Mouse (Mus musculus) bone marrow macrophage, adult 2 months (primary cell): ENCODE results near the gene Pah. TPM values are rescaled to one million over a fixed set of nuclear protein-coding genes. Genes with fewer than 3 reads are reported as not detected.

Experiments
- H3K27ac ChIP-seq: 2 replicates; pipeline ENCODE4 v1.5.1; 2012; ENCODE audit warnings: low read depth, low read length; ENCODE audit not compliant: insufficient read depth
- H3K4me1 ChIP-seq: 2 replicates; pipeline ENCODE4 v1.6.1; 2012; ENCODE audit warnings: low read length; ENCODE audit not compliant: control insufficient read depth, insufficient read depth
- H3K4me3 ChIP-seq: 2 replicates; pipeline ENCODE4 v1.5.1; 2012; ENCODE audit warnings: mild to moderate bottlenecking, low read length, moderate library complexity; ENCODE audit not compliant: insufficient read depth
- CTCF ChIP-seq: IDR thresholded peaks from 2 replicates; pipeline ENCODE4 v1.5.1; 2012; ENCODE audit warnings: low read depth, mild to moderate bottlenecking, low read length, moderate library complexity
- POLR2A ChIP-seq: IDR thresholded peaks from 2 replicates; pipeline ENCODE4 v1.6.1; 2012; ENCODE audit warnings: mild to moderate bottlenecking, low read depth, low read length, borderline replicate concordance
- polyA plus RNA-seq: library from polyadenylated mRNA; stranded (reverse); fragments of >200 nt; gene quantifications from 2 replicates; pipeline ENCODE4 v1.2.4, GENCODE M21; 2012; ENCODE audit not compliant: missing spikeins, insufficient read depth, insufficient read length

Pah gene
- polyA plus RNA-seq, 1 experiment: not detected

DNA sequence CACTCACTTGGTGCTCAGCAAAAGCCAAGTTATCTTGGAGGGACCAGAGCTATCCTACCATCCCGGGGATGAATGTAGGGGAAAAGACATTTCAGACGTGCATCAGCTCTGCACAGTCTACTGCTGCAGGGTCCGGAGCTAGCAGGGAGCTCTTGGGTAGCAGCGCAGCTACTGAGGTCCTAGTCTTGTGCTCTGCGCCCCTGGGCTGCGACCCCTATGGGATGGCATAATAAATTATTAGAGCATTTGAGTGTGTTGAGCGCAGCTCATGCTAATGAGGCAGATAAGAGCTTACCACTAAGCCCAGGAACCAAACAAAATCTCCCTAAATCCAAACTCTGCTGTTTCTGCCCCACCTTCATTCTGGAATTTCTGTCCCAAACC is 19.9 kb upstream of the Pah start:
- Histone ChIP-seq H3K4me1 (no peaks in the 10 kb centered on the region), H3K27ac (no peak overlapping the region), H3K4me3 (no peak overlapping the region)
- TF ChIP-seq POLR2A: no peak

DNA sequence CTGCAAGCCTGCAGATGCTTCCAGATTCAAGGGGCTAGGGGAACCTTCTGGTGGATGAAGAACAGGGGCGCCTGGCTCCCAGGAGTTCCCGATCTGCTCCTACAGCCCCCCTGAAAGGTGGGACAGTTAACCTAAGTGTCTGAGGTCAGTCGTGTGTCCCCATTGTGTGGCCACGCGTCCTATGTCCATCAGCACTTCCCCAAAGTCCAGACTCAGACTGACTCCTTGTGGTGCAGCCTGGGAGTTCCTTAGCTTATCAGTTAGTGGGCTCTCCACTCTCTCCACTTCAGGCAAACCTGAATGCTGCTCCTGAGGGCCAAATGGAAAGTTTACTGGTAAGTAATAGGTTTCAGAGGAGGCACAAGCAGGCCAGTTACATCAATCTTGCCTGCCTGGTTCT is 19.3 kb upstream of the Pah start:
- TF ChIP-seq POLR2A: no peak
- TF ChIP-seq CTCF: no peak
- Histone ChIP-seq H3K4me3 (no peak overlapping the region), H3K4me1 (no peaks in the 10 kb centered on the region), H3K27ac (no peak overlapping the region)

DNA sequence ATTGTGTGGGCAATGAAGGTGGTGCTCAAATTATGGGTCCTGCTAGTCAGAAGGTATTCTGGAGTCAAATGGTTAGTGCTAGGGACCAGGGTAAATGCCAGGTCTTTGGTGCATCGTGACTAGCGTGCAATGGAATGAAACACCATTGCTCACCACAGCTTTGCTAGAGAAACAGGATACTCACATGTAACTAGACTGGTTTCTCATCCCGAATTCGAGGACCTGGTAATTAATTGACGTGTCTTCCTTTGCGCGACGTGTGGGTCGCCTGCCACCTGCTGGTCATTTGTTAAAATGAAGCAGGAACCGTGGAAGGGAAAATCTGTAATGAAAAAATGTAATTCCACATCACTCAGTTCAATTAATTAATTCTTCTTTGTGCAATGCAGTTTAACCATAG is 17.6 kb upstream of the Pah start:
- no peak overlapping the region for H3K27ac ChIP-seq
- no peaks in the 10 kb centered on the region for H3K4me1 ChIP-seq
- H3K4me3 ChIP-seq: no peak overlapping the region
- TF ChIP-seq POLR2A: no peak
- TF ChIP-seq CTCF: peak; percentile 43; the same call in 1 of the 2 replicates

DNA sequence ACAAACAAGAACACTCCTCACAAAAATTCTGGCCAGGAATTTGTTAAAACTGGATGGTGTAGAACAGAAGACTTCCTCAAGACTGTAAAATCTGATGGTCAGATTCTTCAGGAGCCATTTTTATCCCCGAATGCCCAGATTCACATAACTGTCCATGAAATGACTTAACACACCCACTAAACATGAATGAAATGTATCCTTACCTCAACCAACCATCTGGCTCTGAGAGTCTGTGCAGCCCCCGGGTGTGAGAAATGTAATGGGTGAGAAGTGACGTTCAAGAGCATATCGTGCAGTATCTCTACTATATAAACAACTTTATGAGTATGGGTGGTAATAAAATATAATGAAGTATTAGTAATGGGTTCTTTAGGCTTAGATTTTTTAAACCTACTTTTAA is 13.0 kb upstream of the Pah start:
- no peak for TF ChIP-seq POLR2A
- TF ChIP-seq CTCF: no peak
- no peak overlapping the region for H3K4me3 ChIP-seq
- no peaks in the 10 kb centered on the region for H3K4me1 ChIP-seq
- H3K27ac ChIP-seq: no peak overlapping the region

GRCm38 (mm10) chr10:87513052-87513451 is 8.5 kb upstream of the Pah start:
- no peaks in the 10 kb centered on the region for H3K4me1 ChIP-seq
- no peak overlapping the region for H3K4me3 ChIP-seq
- no peak for TF ChIP-seq POLR2A
- TF ChIP-seq CTCF: no peak
- no peak overlapping the region for H3K27ac ChIP-seq

DNA sequence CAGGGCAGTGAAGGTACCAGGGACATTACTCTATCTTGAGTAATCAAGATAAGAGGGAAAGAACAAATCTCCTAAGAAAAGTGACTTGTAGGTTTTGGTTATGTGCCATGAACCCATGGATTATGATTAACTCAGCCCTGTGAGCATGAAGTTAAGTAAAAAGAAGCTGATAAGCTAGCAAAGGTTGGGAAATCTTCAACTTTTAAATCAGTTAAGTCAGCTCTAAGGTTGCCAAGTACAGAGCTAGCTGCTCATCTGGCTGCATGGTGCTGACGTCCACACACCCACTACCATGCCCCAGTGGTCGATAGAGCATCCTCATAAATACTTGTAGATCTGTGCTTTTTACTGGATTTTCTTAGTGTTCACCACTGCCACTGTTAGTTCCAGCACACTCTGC is 3.0 kb upstream of the Pah start:
- no peak overlapping the region for H3K27ac ChIP-seq

GRCm38 (mm10) chr10:87520401-87521116 is 1.0 kb upstream of the Pah start:
- TF ChIP-seq POLR2A (no peak), CTCF (no peak)
- H3K4me1 ChIP-seq: no peaks in the 10 kb centered on the region
- H3K4me3 ChIP-seq: no peak overlapping the region
- no peak overlapping the region for H3K27ac ChIP-seq

More for the DNA sequence above, 3.0 kb upstream of the Pah start:
- Histone ChIP-seq H3K4me3 (no peak overlapping the region), H3K4me1 (no peaks in the 10 kb centered on the region)
- no peak for TF ChIP-seq POLR2A
- TF ChIP-seq CTCF: no peak

- Histone ChIP-seq H3K4me3 (no peak overlapping the region), H3K27ac (no peak overlapping the region)
- no peak for TF ChIP-seq CTCF
- TF ChIP-seq POLR2A: no peak
Observed at GRCm38 (mm10) chr10:87534172-87534571, 12.6 kb downstream of the Pah start.

GRCm38 (mm10) chr10:87545759-87546158 is 24.2 kb downstream of the Pah start:
- Histone ChIP-seq H3K27ac (no peak overlapping the region), H3K4me3 (no peak overlapping the region), H3K4me1 (no peaks in the 10 kb centered on the region)
- TF ChIP-seq CTCF (no peak), POLR2A (no peak)

More at GRCm38 (mm10) chr10:87534172-87534571, 12.6 kb downstream of the Pah start:
- no peaks in the 10 kb centered on the region for H3K4me1 ChIP-seq

DNA sequence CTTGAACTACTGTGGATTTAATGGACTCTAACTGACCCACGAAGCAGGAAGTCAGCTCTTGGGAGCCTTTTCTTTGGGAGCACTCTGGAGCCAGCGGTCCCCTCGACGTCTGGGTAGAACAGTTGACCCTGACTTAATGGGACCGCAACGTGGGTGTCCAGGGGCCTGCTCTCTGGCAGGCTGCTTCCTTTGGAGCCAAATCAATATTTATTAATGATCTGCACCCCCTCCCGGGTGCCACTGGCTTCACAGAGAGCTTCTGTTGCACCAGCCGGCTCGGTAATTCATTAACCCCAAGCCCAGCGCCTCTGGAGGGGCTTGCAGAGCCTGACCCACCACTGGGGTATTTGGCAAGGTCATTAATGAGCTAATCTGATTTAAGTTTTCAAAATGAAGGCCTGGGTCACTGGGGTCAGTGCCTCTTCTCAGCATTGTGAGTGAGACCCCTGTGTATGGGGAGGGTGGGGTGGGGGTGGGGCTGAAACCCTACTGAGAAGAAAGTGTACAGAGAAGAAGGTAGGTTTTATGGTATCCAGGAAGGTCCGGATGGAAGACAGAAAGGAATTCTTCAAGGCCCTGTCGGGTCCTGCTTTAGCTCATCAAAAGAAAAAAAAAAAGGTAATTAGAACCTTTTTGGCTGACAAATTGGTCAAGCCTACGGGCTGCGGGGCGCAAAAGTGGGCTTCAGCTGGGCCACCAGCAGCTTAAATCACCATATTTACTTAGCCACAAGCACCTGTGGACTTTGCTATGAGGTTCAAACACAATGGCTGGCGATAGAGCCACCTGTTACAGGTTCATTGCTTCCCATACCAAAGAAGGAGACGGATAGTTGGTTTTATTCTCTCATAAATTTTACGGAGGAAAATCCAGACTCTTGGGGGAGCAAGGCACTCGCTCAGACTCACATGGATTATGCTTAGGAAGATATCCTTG is 25.0 kb downstream of the Pah start:
- Histone ChIP-seq H3K4me3 (no peak overlapping the region), H3K4me1 (no peaks in the 10 kb centered on the region), H3K27ac (no peak overlapping the region)
- TF ChIP-seq POLR2A: no peak
- TF ChIP-seq CTCF: no peak

- Histone ChIP-seq H3K27ac (no peak overlapping the region), H3K4me3 (no peak overlapping the region), H3K4me1 (no peaks in the 10 kb centered on the region)
- TF ChIP-seq POLR2A: no peak
- TF ChIP-seq CTCF: peak; percentile 87
Observed at GRCm38 (mm10) chr10:87552726-87553125, 31.1 kb downstream of the Pah start.
